Mouse (Mus musculus) brain, adult 2 months (tissue): ENCODE data around the gene Edem3.

ENCODE experiments used
- DNase-seq: peaks from one replicate; pipeline ENCODE4 v3.0.0; 2011; ENCODE audit warnings: low read depth, low spot score

The Edem3 gene

DNA sequence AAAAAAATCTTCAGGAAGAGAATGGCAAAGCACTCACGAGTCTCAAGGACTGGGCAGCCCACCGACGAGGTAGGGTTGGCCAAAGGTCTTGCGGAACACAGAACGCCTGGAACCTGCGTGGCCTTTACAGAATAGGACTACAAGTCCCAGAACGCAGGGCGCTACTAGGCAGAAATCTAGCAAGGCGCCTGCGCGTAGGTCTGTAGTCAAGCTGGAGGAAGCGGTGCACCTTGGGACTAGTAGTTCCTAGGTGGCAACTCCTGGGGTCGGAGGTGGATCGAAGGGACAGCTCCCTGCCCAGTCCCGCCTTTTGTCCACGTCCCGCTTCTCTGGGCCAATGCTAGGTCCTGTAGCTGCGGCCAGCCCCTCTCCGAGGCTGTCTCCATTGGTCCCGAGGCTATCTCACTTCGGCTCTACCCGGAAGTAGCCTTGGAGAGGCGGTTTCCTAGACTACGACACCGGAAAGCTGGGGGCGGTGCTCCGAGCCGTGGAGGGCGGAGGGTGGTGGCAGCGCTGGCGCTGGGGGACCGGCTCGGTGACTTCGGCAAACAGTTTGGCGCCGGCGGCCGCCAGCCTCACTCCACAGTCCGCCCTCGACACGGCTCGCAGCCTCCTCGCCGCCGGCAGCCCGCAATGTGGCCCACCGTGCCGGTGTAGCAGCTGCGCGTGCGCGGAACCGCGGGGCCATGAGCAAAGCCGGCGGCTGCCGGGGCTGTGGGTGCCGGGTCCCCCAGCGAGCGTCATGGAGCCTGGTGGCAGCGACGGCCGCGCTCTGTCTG lies at the start of gene Edem3:
TSS of gene Edem3 (plus strand) at position 491 of the 779 bp plus-strand sequence.
- DNase-seq = peak; percentile 100

- DNase-seq = peak; percentile 82
Observed at GRCm38 (mm10) chr1:151705723-151706396, 49.3 kb upstream of the Edem3 start.

GRCm38 (mm10) chr1:151706397-151706752 lies 48.8 kb upstream of the Edem3 start:
- no peak for DNase-seq

- DNase-seq = no peak
Observed at GRCm38 (mm10) chr1:151708966-151709733, 46.0 kb upstream of the Edem3 start.

GRCm38 (mm10) chr1:151709734-151710022 lies 45.5 kb upstream of the Edem3 start:
- DNase-seq = no peak

DNA sequence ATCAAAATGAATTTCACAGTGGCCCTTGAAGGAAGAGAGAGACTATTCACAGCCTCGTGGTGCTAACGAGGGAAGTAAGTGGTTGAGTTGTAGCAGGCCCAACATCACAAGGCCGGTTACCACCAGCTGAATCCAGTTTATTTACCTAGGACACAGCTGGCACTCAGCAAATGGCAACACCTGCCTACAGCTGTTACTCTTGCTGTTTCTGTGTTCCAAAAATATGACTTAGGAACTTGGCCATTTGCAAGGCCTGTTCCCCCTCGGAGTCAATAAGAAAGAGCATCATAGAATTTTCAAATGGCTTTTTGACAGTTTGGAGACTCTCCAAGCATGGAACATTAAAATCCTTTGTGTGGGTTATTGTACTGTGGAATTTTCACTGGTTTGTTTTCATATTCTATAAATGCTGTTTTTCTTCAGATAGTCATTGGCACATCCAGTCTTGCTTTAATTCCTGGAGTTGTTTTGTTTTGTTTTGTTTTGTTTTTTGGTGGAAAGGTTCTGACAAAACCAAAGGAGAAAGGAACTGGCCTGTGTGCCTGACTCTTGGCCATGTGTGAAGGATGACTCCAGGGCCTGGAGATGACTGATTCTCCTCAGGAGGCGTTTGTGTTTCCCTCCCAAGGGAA lies 44.6 kb upstream of the Edem3 start:
- no peak for DNase-seq

DNA sequence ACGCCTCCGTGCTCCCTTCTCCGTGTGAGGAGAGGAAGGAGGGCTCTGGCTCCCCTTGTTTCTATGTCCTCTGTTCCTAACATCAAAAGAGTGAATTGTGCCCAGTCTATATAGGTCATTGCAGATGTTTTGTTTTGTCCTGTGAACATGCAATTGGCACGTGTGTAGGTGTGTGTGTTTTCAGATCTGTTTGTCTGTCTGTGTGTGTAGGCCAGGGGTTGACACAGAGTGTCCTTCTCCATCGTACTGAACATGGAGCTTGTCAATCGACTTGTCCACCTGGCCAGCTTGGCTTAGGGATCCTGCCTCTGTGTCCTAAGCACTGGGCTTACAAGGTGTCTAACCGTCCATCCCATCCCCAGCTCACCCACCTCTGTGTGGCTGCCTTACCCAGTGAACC lies 44.1 kb upstream of the Edem3 start:
- no peak for DNase-seq

GRCm38 (mm10) chr1:151712664-151713063 lies 42.5 kb upstream of the Edem3 start:
- no peak for DNase-seq

GRCm38 (mm10) chr1:151713622-151714021 lies 41.5 kb upstream of the Edem3 start:
- DNase-seq = no peak

GRCm38 (mm10) chr1:151716024-151716710 lies 39.0 kb upstream of the Edem3 start:
- no peak for DNase-seq

GRCm38 (mm10) chr1:151717624-151718023 lies 37.5 kb upstream of the Edem3 start:
- no peak for DNase-seq

- no peak for DNase-seq
Observed at GRCm38 (mm10) chr1:151718575-151718974, 36.6 kb upstream of the Edem3 start.

DNA sequence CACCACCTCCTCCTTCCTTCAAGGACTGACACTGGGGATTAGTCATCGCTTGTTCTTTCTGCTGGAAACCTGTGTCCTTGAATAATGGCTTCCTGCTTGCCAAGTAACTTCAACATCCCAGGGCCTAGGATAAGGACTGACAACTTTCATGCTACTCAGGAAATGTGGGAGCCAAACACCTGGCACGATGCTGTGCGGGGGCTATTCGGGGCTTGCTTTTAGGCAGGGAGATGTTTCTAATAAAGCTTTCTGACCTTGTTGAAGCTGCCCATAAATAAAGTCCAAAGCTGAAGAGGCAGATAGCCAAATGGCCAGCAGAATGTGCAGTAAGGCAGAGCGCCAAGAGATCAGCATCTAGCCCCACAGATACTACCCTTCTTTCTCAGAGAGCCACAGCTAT lies 35.3 kb upstream of the Edem3 start:
- DNase-seq = peak; percentile 40

- DNase-seq = no peak
Observed at GRCm38 (mm10) chr1:151720566-151720965, 34.6 kb upstream of the Edem3 start.

GRCm38 (mm10) chr1:151721357-151721983 lies 33.7 kb upstream of the Edem3 start:
- DNase-seq = peak; percentile 23

GRCm38 (mm10) chr1:151723771-151724170 lies 31.4 kb upstream of the Edem3 start:
- no peak for DNase-seq

DNA sequence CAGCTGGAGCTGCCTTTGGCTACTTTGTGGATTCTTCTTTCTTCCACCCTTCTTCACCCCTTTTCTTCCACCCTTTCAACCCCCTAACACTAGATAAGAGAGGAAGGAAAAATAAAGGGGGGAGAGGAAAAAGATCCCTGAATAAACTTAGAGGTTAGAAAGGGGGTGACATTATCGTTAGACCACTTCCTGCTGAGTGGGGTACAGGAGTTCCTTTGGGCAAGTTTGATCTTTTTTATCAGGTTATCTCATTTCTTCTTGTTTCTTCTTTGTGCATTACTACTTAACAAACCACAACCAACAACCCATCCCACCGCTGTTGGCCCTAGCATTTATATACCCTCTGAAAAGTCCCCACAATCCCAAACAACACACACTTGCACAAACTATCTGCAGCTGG lies 29.6 kb upstream of the Edem3 start:
- no peak for DNase-seq

DNA sequence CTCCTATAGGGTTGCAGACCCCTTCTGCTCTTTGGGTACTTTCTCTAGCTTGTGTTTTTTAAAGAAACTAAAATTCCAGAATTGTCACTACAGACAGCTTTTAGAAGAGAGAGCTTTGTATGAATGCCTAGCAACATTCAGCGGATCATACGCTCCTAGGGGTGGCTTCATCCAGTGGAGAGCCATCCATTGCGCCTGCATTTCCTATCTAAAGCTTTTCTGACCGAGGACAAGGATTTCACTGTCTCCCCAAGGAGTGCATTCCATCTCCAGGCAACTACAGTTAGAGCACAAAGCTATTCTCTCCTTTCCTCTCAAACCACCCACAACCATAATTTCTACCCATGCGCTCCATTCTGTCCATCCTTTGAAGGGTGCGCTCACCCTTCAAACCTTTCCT lies 28.8 kb upstream of the Edem3 start:
- no peak for DNase-seq

DNA sequence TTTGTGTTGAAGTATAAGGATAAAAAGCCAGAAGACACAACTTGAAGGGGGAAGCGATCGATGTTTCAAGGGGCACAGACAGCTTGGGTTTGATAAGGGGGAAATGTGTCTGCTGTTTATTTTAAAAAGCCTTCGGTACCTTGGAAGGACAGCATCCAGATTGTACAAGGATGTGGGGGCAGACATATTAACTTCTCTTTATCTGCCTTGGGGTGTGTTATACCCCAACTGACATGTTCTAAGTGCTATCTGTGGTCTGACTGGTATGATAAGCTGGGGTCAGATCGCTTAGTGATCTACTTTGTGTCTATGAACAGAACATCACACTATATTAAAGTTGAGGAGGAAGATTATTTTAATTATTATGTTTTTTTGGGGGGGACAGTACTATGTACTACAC lies 27.0 kb upstream of the Edem3 start:
- DNase-seq = no peak

- DNase-seq = no peak
Observed at GRCm38 (mm10) chr1:151737146-151737545, 18.0 kb upstream of the Edem3 start.

DNA sequence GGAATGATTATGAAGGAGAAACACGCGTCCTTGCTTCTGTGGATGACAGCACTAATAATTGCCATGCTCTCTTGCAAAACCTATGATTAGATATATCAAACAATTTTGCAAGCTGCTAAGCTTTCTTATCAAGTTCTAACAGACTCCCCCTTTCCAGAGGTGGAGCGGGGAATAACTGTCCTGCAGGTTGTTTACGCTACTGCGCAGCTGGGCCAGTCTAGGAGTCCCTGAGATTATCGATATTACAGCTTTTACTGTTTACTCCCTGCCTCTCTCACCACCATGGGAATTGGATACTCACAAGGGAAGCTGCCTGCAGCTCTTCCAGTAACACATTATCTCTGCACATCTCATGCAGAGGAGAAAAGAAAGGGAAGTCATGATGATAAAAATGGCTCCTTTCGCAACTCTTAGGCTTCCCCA lies 14.0 kb upstream of the Edem3 start:
- DNase-seq = no peak
